Mouse (Mus musculus): ENCODE results near the gene Pithd1. TPM values are rescaled to one million over a fixed set of nuclear protein-coding genes. Genes with fewer than 3 reads are reported as not detected.
A peak's percentile ranks its signal among the peaks of the same experiment; 100 is the strongest.

Pithd1 gene
- polyA plus RNA-seq, 1 experiment: 140 TPM

GRCm38 (mm10) chr4:136027416-136028131 is 40.5 kb upstream of the Pithd1 start:
- peak overlapping the region; percentile 87 for H3K27ac ChIP-seq (ENCODE audit: control insufficient read depth, insufficient read depth, low read length)
- no peak for TF ChIP-seq CTCF (IDR thresholded peaks at IDR 0.05; ENCODE audit: borderline replicate concordance, control insufficient read depth, extremely low read depth, insufficient read depth, low read length, poor library complexity)
- WGBS: 68% methylated on average over 8 of the region's 8 CpGs
- H3K27me3 ChIP-seq (ENCODE audit: control insufficient read depth, insufficient read depth, low read length): no peaks in the 10 kb centered on the region
- DNase-seq: no peak
- peak overlapping the region; percentile 58; the same call in 1 of the 2 replicates for H3K4me3 ChIP-seq (ENCODE audit: control insufficient read depth, insufficient read depth, low read length)
- peaks cover 31% of the 10 kb centered on the region for H3K4me1 ChIP-seq (replicated peaks; ENCODE audit: control insufficient read depth, insufficient read depth, low read length)
- no peaks in the 10 kb centered on the region for H3K36me3 ChIP-seq (ENCODE audit: control insufficient read depth, insufficient read depth, low read length)

GRCm38 (mm10) chr4:136025350-136025749 is 38.3 kb upstream of the Pithd1 start:
- H3K4me3 ChIP-seq (ENCODE audit: control insufficient read depth, insufficient read depth, low read length): no peak overlapping the region
- WGBS: 96% methylated on average over 1 of the region's 1 CpGs
- H3K27ac ChIP-seq (ENCODE audit: control insufficient read depth, insufficient read depth, low read length): no peak overlapping the region

GRCm38 (mm10) chr4:136022924-136023323 is 35.9 kb upstream of the Pithd1 start:
- no peaks in the 10 kb centered on the region for H3K36me3 ChIP-seq (ENCODE audit: control insufficient read depth, insufficient read depth, low read length)
- H3K27ac ChIP-seq (ENCODE audit: control insufficient read depth, insufficient read depth, low read length): no peak overlapping the region
- TF ChIP-seq CTCF (IDR thresholded peaks at IDR 0.05; ENCODE audit: borderline replicate concordance, control insufficient read depth, extremely low read depth, insufficient read depth, low read length, poor library complexity) (no peak), POLR2A (IDR thresholded peaks at IDR 0.05; ENCODE audit: control insufficient read depth, extremely low read depth, insufficient read depth, low read length, poor library complexity) (no peak)
- DNase-seq: no peak
- no peak overlapping the region for H3K4me3 ChIP-seq (ENCODE audit: control insufficient read depth, insufficient read depth, low read length)
- H3K27me3 ChIP-seq (ENCODE audit: control insufficient read depth, insufficient read depth, low read length): no peaks in the 10 kb centered on the region
- peaks cover 12% of the 10 kb centered on the region for H3K4me1 ChIP-seq (replicated peaks; ENCODE audit: control insufficient read depth, insufficient read depth, low read length)
- WGBS: 100% methylated on average over 9 of the region's 9 CpGs

More at GRCm38 (mm10) chr4:136025350-136025749, 38.3 kb upstream of the Pithd1 start:
- Histone ChIP-seq H3K4me1 (replicated peaks; ENCODE audit: control insufficient read depth, insufficient read depth, low read length) (peaks cover 21% of the 10 kb centered on the region), H3K36me3 (ENCODE audit: control insufficient read depth, insufficient read depth, low read length) (no peaks in the 10 kb centered on the region), H3K27me3 (ENCODE audit: control insufficient read depth, insufficient read depth, low read length) (no peaks in the 10 kb centered on the region)
- TF ChIP-seq CTCF (IDR thresholded peaks at IDR 0.05; ENCODE audit: borderline replicate concordance, control insufficient read depth, extremely low read depth, insufficient read depth, low read length, poor library complexity) (no peak), POLR2A (IDR thresholded peaks at IDR 0.05; ENCODE audit: control insufficient read depth, extremely low read depth, insufficient read depth, low read length, poor library complexity) (no peak)
- no peak for DNase-seq

- no peak within 1 kb of the TSS for H3K27ac ChIP-seq (ENCODE audit: control insufficient read depth, insufficient read depth, low read length)
- under 1% methylated on average over 48 of the region's 48 CpGs for whole genome bisulfite sequencing
Measured at GRCm38 (mm10) chr4:136021549-136022047, 34.5 kb upstream of the Pithd1 start, which contains the start of gene Eloa. Gene Eloa, minus strand, starts transcription at chr4:136021763.

GRCm38 (mm10) chr4:136020743-136021548 is 33.9 kb upstream of the Pithd1 start:
- no peak overlapping the region for H3K27ac ChIP-seq (ENCODE audit: control insufficient read depth, insufficient read depth, low read length)
- under 1% methylated on average over 61 of the region's 62 CpGs for WGBS
- peaks cover 5% of the 10 kb centered on the region for H3K4me1 ChIP-seq (replicated peaks; ENCODE audit: control insufficient read depth, insufficient read depth, low read length)
- no peak for TF ChIP-seq POLR2A (IDR thresholded peaks at IDR 0.05; ENCODE audit: control insufficient read depth, extremely low read depth, insufficient read depth, low read length, poor library complexity)
- H3K36me3 ChIP-seq (ENCODE audit: control insufficient read depth, insufficient read depth, low read length): no peaks in the 10 kb centered on the region
- no peaks in the 10 kb centered on the region for H3K27me3 ChIP-seq (ENCODE audit: control insufficient read depth, insufficient read depth, low read length)
- H3K4me3 ChIP-seq (ENCODE audit: control insufficient read depth, insufficient read depth, low read length): peak overlapping the region; percentile 81
- no peak for DNase-seq

More at GRCm38 (mm10) chr4:136021549-136022047, 34.5 kb upstream of the Pithd1 start, which contains the start of gene Eloa:
- Histone ChIP-seq H3K4me3 (ENCODE audit: control insufficient read depth, insufficient read depth, low read length) (peak within 1 kb of the TSS; percentile 81), H3K4me1 (replicated peaks; ENCODE audit: control insufficient read depth, insufficient read depth, low read length) (peaks cover 5% of the 10 kb centered on the region), H3K36me3 (ENCODE audit: control insufficient read depth, insufficient read depth, low read length) (no peaks in the 10 kb centered on the region), H3K27me3 (ENCODE audit: control insufficient read depth, insufficient read depth, low read length) (no peaks in the 10 kb centered on the region)
- TF ChIP-seq CTCF (IDR thresholded peaks at IDR 0.05; ENCODE audit: borderline replicate concordance, control insufficient read depth, extremely low read depth, insufficient read depth, low read length, poor library complexity) (no peak; the same call in 1 of the 2 replicates), POLR2A (IDR thresholded peaks at IDR 0.05; ENCODE audit: control insufficient read depth, extremely low read depth, insufficient read depth, low read length, poor library complexity) (peak; percentile 92)
- DNase-seq: peak; percentile 100

GRCm38 (mm10) chr4:136016059-136016602 is 29.1 kb upstream of the Pithd1 start:
- 62% methylated on average over 3 of the region's 3 CpGs for WGBS
- no peak for DNase-seq

More at GRCm38 (mm10) chr4:136016059-136016602, 29.1 kb upstream of the Pithd1 start:
- no peak overlapping the region for H3K4me3 ChIP-seq (ENCODE audit: control insufficient read depth, insufficient read depth, low read length)
- TF ChIP-seq POLR2A (IDR thresholded peaks at IDR 0.05; ENCODE audit: control insufficient read depth, extremely low read depth, insufficient read depth, low read length, poor library complexity) (no peak), CTCF (IDR thresholded peaks at IDR 0.05; ENCODE audit: borderline replicate concordance, control insufficient read depth, extremely low read depth, insufficient read depth, low read length, poor library complexity) (no peak)
- H3K36me3 ChIP-seq (ENCODE audit: control insufficient read depth, insufficient read depth, low read length): peaks cover 34% of the 10 kb centered on the region
- peaks cover 5% of the 10 kb centered on the region for H3K4me1 ChIP-seq (replicated peaks; ENCODE audit: control insufficient read depth, insufficient read depth, low read length)
- H3K27ac ChIP-seq (ENCODE audit: control insufficient read depth, insufficient read depth, low read length): no peak overlapping the region; the same call in 1 of the 2 replicates
- H3K27me3 ChIP-seq (ENCODE audit: control insufficient read depth, insufficient read depth, low read length): no peaks in the 10 kb centered on the region
